Mouse (Mus musculus) left cerebral cortex, postnatal 36 days (tissue): ENCODE measurements around the gene Ccl22. TPM values are rescaled to one million over a fixed set of nuclear protein-coding genes. Genes with fewer than 3 reads are reported as not detected.
A peak's percentile ranks its signal among the peaks of the same experiment; 100 is the strongest.

Experiments
- DNase-seq, 2 experiments: peaks; one replicate each; pipeline ENCODE4 v3.0.0; 2021 to 2022; ENCODE audit warnings: low spot score in 2 of 2, mixed read lengths in 1 of 2
- intact Hi-C: fragments of 180-260 bp; cut with DNase I; formaldehyde crosslinking; loops from one replicate; pipeline ENCODE4 v1.15.1; 2025
- total RNA-seq, 2 experiments: library from RNA; stranded (reverse); gene quantifications; 2 replicates each; pipeline ENCODE4 v1.2.3; 2021

Ccl22 gene
- under 1 TPM in 1 of 2 experiments, not detected in 1; 0.17 TPM for total RNA-seq

GRCm38 (mm10) chr8:94745476-94746184, at the start of gene Ccl22:
Gene Ccl22 (plus strand): TSS chr8:94745590.
- intact Hi-C loops: no loop called here
- DNase-seq: no peak

- peak; percentile 41 to 66 for DNase-seq
- intact Hi-C loops: no loop called here
These were observed 49.4 kb upstream of the Ccl22 start, which contains the start of gene Pllp for GRCm38 (mm10) chr8:94695994-94696384. Gene Pllp (minus strand): TSS chr8:94696278.

- intact Hi-C loops: no loop called here
- no peak for DNase-seq
These were observed 48.8 kb upstream of the Ccl22 start for GRCm38 (mm10) chr8:94696566-94696965.

GRCm38 (mm10) chr8:94697956-94698355, 47.4 kb upstream of the Ccl22 start:
- intact Hi-C loops: no loop called here
- no peak for DNase-seq

- intact Hi-C loops: no loop called here
- DNase-seq: peak in 1 of 2 experiments; percentile 49
These were observed 46.0 kb upstream of the Ccl22 start for GRCm38 (mm10) chr8:94699366-94699765.

- intact Hi-C loops: loop anchor here (5.0 to 10.0 kb wide), 2 partner anchors 168 to 204 kb away; partner anchors contain the start of gene Cpne2
These were observed 44.9 kb upstream of the Ccl22 start for GRCm38 (mm10) chr8:94700421-94700935.

GRCm38 (mm10) chr8:94702156-94702555, 43.2 kb upstream of the Ccl22 start:
- no peak for DNase-seq
- intact Hi-C loops: loop anchor here (2.0 to 10.0 kb wide), 5 partner anchors 33 to 209 kb away; partner anchors contain the start of gene Cpne2

More at GRCm38 (mm10) chr8:94700421-94700935, 44.9 kb upstream of the Ccl22 start:
- no peak for DNase-seq

GRCm38 (mm10) chr8:94702844-94703813, 42.3 kb upstream of the Ccl22 start:
- intact Hi-C loops: loop anchor here (2.0 to 10.0 kb wide), 5 partner anchors 34 to 210 kb away; partner anchors contain the start of gene Cpne2
- peak; percentile 81 to 82 for DNase-seq

GRCm38 (mm10) chr8:94703972-94704668, 41.3 kb upstream of the Ccl22 start:
- peak; percentile 99 for DNase-seq
- intact Hi-C loops: loop anchor here (1.0 to 10.0 kb wide), 8 partner anchors 35 to 211 kb away; partner anchors contain the start of genes Cpne2 and Cx3cl1

GRCm38 (mm10) chr8:94704669-94704984, 40.8 kb upstream of the Ccl22 start:
- no peak for DNase-seq
- intact Hi-C loops: loop anchor here (1.0 to 10.0 kb wide), 5 partner anchors 68 to 200 kb away; partner anchors contain the start of genes Cpne2 and Cx3cl1

- intact Hi-C loops: loop anchor here (10.0 kb wide), 1 partner anchor 199 kb away; no protein-coding TSS in a partner anchor
These were observed 39.7 kb upstream of the Ccl22 start for GRCm38 (mm10) chr8:94705581-94706245.

GRCm38 (mm10) chr8:94706732-94707395, 38.5 kb upstream of the Ccl22 start:
- intact Hi-C loops: loop anchor here (10.0 kb wide), 1 partner anchor 198 kb away; no protein-coding TSS in a partner anchor
- no peak for DNase-seq

More at GRCm38 (mm10) chr8:94705581-94706245, 39.7 kb upstream of the Ccl22 start:
- no peak for DNase-seq

GRCm38 (mm10) chr8:94710336-94710735, 35.1 kb upstream of the Ccl22 start:
- intact Hi-C loops: no loop called here

GRCm38 (mm10) chr8:94711160-94711718, 34.2 kb upstream of the Ccl22 start:
- intact Hi-C loops: no loop called here
- DNase-seq: no peak

More at GRCm38 (mm10) chr8:94710336-94710735, 35.1 kb upstream of the Ccl22 start:
- DNase-seq: no peak

GRCm38 (mm10) chr8:94714556-94714955, 30.8 kb upstream of the Ccl22 start:
- intact Hi-C loops: no loop called here
- no peak for DNase-seq

- DNase-seq: no peak
- intact Hi-C loops: no loop called here
These were observed 29.5 kb upstream of the Ccl22 start for GRCm38 (mm10) chr8:94715871-94716270.

- DNase-seq: no peak
- intact Hi-C loops: no loop called here
These were observed 28.5 kb upstream of the Ccl22 start for GRCm38 (mm10) chr8:94716841-94717240.

- intact Hi-C loops: no loop called here
- no peak for DNase-seq
These were observed 19.4 kb upstream of the Ccl22 start for GRCm38 (mm10) chr8:94725998-94726397.
